Mouse (Mus musculus) layer of hippocampus, adult 6 months (tissue): ENCODE results near the gene Ubxn4. TPM values are rescaled to one million over a fixed set of nuclear protein-coding genes. Genes with fewer than 3 reads are reported as not detected.

Source experiments
- long read RNA-seq, 2 experiments: library from polyadenylated mRNA; unstranded; transcript quantifications; one replicate each; pipeline ENCODE4 v2.0.0; 2019 to 2020
- microRNA-seq: library from miRNA; unstranded; fragments of <30 nt; microRNA quantifications from one replicate; pipeline ENCODE4 v1.2.0, GENCODE M21; 2020
- polyA plus RNA-seq: library from polyadenylated mRNA; unstranded; fragments of <200 nt; fragmentation: Nextera tagmentation; gene quantifications from 2 replicates; pipeline ENCODE4 v1.2.3, GENCODE M21; 2021

Gene Ubxn4
- polyA plus RNA-seq = 38.4 and 45.6 TPM in 2 replicates
- long read RNA-seq, experiment 1, full-length matches to known transcripts = 22 of 118 reads
- long read RNA-seq, experiment 1, partial matches to known transcripts = 81 of 118 reads
- long read RNA-seq, experiment 1, other reads (novel, unspliced or antisense) = 15 of 118 reads
- long read RNA-seq, experiment 2, full-length matches to known transcripts = 204 of 276 reads
- long read RNA-seq, experiment 2, partial matches to known transcripts = 30 of 276 reads
- long read RNA-seq, experiment 2, other reads (novel, unspliced or antisense) = 42 of 276 reads

GRCm38 (mm10) chr1:128243627-128243995 lies at the start of gene Ubxn4:
Gene Ubxn4 (plus strand): TSS chr1:128243964.

DNA sequence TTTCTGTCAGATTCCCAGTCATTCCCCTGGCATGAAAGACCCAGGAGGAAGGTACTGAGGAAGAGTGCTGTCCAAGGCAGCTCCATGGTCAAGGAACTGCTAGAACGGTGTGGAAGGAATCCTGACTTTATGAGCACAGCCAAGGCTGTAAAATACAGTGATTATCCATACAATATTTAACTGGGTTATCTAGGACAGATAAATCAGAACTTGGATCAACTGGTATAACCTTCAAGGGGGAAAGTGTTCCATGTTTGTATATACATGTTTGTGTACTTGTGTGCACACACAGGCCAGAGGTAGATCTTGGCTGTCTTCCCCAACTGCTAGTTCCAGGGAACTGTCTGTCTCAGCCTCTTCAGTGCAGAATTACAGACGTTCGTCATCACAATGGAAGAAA lies 84.5 kb downstream of the Ubxn4 start, which contains the start of gene Lct:
Gene Lct (minus strand): TSS at position 101 of the 400 bp plus-strand sequence.

Small RNA genes within 50 kb of the gene (microRNA-seq; reads per million reads assigned to microRNA genes)
- 6,665 reads per million, percentile 93 among the genes with 10 or more reads in this experiment for gene Mir128-1

Other genes starting within 250 kb of the Ubxn4 start
- gene Zranb3, start 140.9 kb upstream of the Ubxn4 start, polyA plus RNA-seq = 1.9 and 2.2 TPM in 2 replicates
- gene R3hdm1, start 140.7 kb upstream of the Ubxn4 start, polyA plus RNA-seq = 78.1 and 89.4 TPM in 2 replicates
- gene Lct, start 84.4 kb downstream of the Ubxn4 start, polyA plus RNA-seq = 4.0 TPM in 2 replicates
- 12.2 and 12.7 TPM in 2 replicates for gene Mcm6, start 115.7 kb downstream of the Ubxn4 start, polyA plus RNA-seq
- gene Dars, start 173.4 kb downstream of the Ubxn4 start, polyA plus RNA-seq = 75.4 and 76.0 TPM in 2 replicates